Mouse (Mus musculus): ENCODE data around the gene Gpx4. TPM values are rescaled to one million over a fixed set of nuclear protein-coding genes. Genes with fewer than 3 reads are reported as not detected.
"Not testable (repeated sequence)": the region's sequence is repeated elsewhere in the genome, so short reads cannot be mapped to it uniquely, and the experiment has no call there.

Gene Gpx4
- polyA plus RNA-seq, 1 experiment from 2014 or later, result 618 TPM

DNA sequence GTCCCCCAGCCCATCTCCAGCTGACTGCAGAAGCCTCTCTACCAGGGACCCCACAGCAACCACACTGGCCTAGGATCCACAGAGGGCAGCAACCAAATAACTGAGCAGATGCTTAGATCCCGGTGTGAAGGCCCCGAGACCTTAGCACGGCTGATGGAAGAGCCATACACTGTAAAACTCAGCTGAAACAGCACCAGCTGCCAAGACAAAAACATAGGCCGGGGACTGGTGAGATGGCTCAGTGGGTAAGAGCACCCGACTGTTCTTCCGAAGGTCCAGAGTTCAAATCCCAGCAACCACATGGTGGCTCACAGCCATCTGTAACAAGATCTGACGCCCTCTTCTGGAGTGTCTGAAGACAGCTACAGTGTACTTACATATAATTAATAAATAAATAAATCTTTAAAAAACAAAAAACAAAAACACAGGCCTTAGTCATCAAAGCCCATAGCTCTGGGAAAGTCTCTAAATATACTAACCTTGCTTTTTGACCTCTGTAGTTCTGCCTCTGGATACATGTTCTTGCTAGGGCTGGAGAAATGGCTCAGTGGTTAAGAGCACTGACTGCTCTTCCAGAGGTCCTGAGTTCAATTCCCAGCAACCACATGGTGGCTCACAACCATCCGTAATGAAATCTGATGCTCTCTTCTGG is 5.4 kb upstream of the Gpx4 start:
- WGBS, result 84% methylated on average over 8 of the region's 8 CpGs
- H3K4me1 ChIP-seq, result peaks cover 23% of the 10 kb centered on the region

GRCm38 (mm10) chr10:80044087-80044486 is 2.9 kb upstream of the Gpx4 start:
- H3K9me3 ChIP-seq, result no peaks in the 10 kb centered on the region
- H3K27ac ChIP-seq (replicated peaks), result peak overlapping the region; percentile 65; the same call in 1 of the 2 replicates
- DNase-seq (ENCODE audit: low spot score), result no peak
- H3K4me1 ChIP-seq, result peaks cover 33% of the 10 kb centered on the region
- H3K27me3 ChIP-seq (replicated peaks; ENCODE audit: low read depth, poor library complexity, severe bottlenecking), result 0 out of 2 replicates have a peak, but pooled peaks cover 10% of the 10 kb centered on the region
- H3K4me3 ChIP-seq, result no peak overlapping the region
- 29% methylated on average over 4 of the region's 4 CpGs for WGBS
- no peaks in the 10 kb centered on the region for H3K36me3 ChIP-seq (replicated peaks)

More for the DNA sequence above, 5.4 kb upstream of the Gpx4 start:
- H3K4me3 ChIP-seq; H3K27ac ChIP-seq (replicated peaks); H3K9me3 ChIP-seq; H3K27me3 ChIP-seq (replicated peaks; ENCODE audit: low read depth, poor library complexity, severe bottlenecking); DNase-seq (ENCODE audit: low spot score): not testable (repeated sequence)
- H3K36me3 ChIP-seq (replicated peaks), result peaks cover 21% of the 10 kb centered on the region

DNA sequence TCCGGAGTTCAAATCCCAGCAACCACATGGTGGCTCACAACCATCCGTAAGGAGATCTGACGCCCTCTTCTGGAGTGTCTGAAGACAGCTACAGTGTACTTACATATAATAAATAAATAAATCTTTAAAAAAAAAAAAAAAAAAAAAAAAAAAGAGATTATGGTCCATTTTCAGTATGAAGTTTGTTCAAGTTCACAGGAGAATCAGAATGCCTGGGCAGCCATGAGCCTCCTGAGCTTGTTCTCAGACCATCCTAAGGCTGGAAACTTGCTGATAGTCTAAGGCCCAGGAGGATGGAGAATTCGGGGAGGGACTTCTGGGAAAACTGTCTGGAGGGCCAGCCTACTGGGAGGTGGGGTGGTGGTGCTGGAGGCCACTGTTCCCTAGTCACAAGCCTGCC is 1.6 kb upstream of the Gpx4 start:
- not testable (repeated sequence) for H3K27ac ChIP-seq (replicated peaks); H3K27me3 ChIP-seq (replicated peaks; ENCODE audit: low read depth, poor library complexity, severe bottlenecking); H3K36me3 ChIP-seq (replicated peaks); DNase-seq (ENCODE audit: low spot score); H3K9me3 ChIP-seq
- H3K4me3 ChIP-seq, result 0 out of 2 replicates have a peak overlapping the region, but pooled peaks have one; percentile 1
- WGBS, result 72% methylated on average over 4 of the region's 4 CpGs
- peaks cover 43% of the 10 kb centered on the region for H3K4me1 ChIP-seq

- H3K27ac ChIP-seq (replicated peaks), result no peak overlapping the region
- H3K27me3 ChIP-seq (replicated peaks; ENCODE audit: low read depth, poor library complexity, severe bottlenecking), result 0 out of 2 replicates have a peak, but pooled peaks cover 10% of the 10 kb centered on the region
- 82% methylated on average over 5 of the region's 5 CpGs for WGBS
- H3K36me3 ChIP-seq (replicated peaks), result no peaks in the 10 kb centered on the region
- DNase-seq (ENCODE audit: low spot score), result no peak
- H3K9me3 ChIP-seq, result no peaks in the 10 kb centered on the region
- H3K4me1 ChIP-seq, result peaks cover 47% of the 10 kb centered on the region
- 0 out of 2 replicates have a peak overlapping the region, but pooled peaks have one; percentile 1 for H3K4me3 ChIP-seq
These were observed 1.2 kb upstream of the Gpx4 start for GRCm38 (mm10) chr10:80045766-80046165.

DNA sequence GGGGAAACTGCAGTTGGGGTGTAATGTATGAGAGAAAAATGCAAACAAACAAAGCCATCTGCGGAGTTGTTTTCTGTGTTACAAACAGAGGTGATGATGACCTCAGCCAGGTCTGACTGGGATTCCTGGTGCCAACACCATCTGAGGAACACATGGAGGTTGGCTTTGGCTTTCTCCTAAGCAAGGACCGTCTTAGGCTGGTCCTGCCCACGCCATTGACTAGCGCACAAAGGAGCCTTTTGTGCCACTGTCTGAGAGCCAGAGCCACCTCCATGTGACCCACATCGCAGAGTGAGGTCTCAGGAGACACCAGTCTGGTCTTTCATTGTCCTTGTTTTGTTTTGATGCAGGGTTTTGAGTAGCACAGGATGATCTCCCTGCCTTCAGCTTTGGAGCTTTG is 1.4 kb downstream of the Gpx4 start:
- Histone ChIP-seq H3K27ac (replicated peaks) (peak overlapping the region; percentile 81), H3K4me3 (peak overlapping the region; percentile 11; the same call in 1 of the 2 replicates), H3K4me1 (peaks cover 72% of the 10 kb centered on the region), H3K27me3 (replicated peaks; ENCODE audit: low read depth, poor library complexity, severe bottlenecking) (0 out of 2 replicates have a peak, but pooled peaks cover 10% of the 10 kb centered on the region), H3K36me3 (replicated peaks) (no peaks in the 10 kb centered on the region), H3K9me3 (no peaks in the 10 kb centered on the region)
- 19% methylated on average over 5 of the region's 5 CpGs for WGBS
- DNase-seq (ENCODE audit: low spot score), result no peak

- H3K36me3 ChIP-seq (replicated peaks), result no peaks in the 10 kb centered on the region
- no peak for DNase-seq (ENCODE audit: low spot score)
- no peak overlapping the region for H3K4me3 ChIP-seq
- H3K27me3 ChIP-seq (replicated peaks; ENCODE audit: low read depth, poor library complexity, severe bottlenecking), result 0 out of 2 replicates have a peak, but pooled peaks cover 10% of the 10 kb centered on the region
- peak overlapping the region; percentile 81 for H3K27ac ChIP-seq (replicated peaks)
- no peaks in the 10 kb centered on the region for H3K9me3 ChIP-seq
- peaks cover 76% of the 10 kb centered on the region for H3K4me1 ChIP-seq
- 43% methylated on average over 3 of the region's 3 CpGs for WGBS
These were observed 1.9 kb downstream of the Gpx4 start for GRCm38 (mm10) chr10:80048834-80049233.

DNA sequence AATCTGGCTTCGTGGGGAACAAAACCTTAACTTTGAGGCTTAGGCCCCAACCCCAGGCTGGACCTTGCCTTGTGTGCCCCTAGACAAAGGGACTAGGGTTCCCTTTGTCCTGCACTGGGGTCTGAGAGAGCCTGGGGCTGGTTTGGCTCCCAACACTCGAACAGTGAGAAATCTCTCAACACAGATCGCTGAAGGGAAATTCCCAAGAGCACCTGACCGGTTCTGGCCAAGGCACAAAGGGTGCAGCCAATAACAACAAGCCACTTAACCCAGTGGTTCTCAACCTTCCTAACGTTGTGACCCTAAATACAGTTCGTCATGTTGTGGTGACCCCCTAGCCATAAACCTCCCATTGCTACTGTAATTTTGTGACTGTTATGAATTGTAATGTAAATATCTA is 3.3 kb downstream of the Gpx4 start:
- Histone ChIP-seq H3K27me3 (replicated peaks; ENCODE audit: low read depth, poor library complexity, severe bottlenecking) (0 out of 2 replicates have a peak, but pooled peaks cover 10% of the 10 kb centered on the region), H3K36me3 (replicated peaks) (peaks cover 2% of the 10 kb centered on the region), H3K4me1 (peaks cover 87% of the 10 kb centered on the region), H3K9me3 (no peaks in the 10 kb centered on the region), H3K27ac (replicated peaks) (peak overlapping the region; percentile 81), H3K4me3 (no peak overlapping the region)
- 27% methylated on average over 6 of the region's 6 CpGs for WGBS
- no peak for DNase-seq (ENCODE audit: low spot score)

DNA sequence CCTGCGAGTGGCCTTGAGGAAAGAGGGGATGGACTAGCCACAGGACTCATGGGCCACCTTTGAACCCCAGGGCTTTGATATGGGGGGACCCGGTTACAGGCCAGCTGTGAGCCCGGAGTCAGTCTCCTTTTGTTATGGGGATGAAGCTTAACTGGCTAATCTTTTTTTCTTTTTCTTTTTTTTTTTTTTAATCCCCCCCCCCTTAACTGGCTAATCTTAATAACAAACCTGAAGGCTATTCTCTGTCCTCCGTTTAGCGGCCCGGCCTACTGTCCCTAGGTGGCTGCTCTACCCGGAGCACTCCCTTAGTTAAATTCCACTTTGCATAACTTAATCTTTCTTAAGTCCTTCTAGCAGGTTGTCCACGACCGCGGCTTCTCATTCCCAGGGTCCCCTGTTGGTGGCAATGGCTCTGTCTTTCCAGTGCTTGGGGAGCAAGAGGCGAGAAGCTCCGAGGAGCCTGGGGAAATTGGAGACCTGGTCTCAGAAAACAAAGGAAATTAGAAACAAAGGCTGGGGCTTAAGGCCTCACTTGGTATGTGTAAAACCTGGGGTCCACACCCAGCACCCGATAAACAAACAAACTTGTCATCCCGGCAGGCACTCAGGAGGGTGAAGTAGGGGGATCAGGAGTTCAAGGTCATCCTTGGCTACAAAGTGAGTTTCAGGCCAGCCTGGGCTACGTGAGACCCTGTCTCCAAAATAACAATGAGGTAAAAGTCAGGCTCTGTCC is 4.1 kb downstream of the Gpx4 start:
- Histone ChIP-seq H3K4me3 (peak overlapping the region; percentile 21; the same call in 1 of the 2 replicates), H3K27ac (replicated peaks) (peak overlapping the region; percentile 98), H3K36me3 (replicated peaks) (peaks cover 10% of the 10 kb centered on the region), H3K9me3 (no peaks in the 10 kb centered on the region), H3K4me1 (peaks cover 94% of the 10 kb centered on the region), H3K27me3 (replicated peaks; ENCODE audit: low read depth, poor library complexity, severe bottlenecking) (0 out of 2 replicates have a peak, but pooled peaks cover 10% of the 10 kb centered on the region)
- DNase-seq (ENCODE audit: low spot score), result no peak
- 19% methylated on average over 15 of the region's 15 CpGs for WGBS

DNA sequence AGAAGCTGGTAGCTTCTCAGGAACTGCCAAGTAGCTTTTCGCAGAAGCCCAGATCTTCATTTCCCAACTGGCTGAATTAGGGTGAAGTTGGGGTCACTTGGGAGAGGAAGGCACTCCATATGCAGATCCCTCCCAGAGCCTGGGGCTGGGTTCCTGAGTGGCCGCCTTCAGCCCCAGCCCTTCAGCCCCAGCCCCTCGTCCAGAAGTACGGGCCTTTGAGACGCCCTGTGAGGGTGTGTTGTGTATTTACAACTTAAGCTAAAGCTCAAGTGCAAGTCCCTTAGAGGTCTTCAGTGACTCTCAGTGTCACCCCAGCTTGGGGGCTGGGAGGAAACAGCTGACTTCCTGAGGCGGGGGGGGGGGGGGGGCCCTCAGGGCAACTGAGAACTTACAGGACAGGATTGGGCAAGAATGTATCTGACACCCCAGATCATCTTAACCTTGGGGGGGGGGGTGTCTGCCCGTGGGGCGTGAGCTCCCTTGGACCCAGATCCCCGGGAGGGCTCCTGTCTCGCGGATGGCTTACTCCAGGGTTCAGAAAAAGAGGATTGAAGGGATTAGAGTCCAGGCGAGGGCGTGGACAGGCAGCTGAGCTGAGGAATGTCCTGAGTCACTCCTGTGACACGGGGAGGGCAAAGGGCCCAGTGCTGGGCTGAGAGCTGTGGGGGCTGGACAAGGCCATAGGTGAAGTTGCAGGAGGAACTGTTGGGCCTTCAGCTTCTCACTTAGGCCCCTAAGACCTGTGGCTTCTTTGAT is 4.8 kb downstream of the Gpx4 start:
- peak; percentile 31 for DNase-seq (ENCODE audit: low spot score)

DNA sequence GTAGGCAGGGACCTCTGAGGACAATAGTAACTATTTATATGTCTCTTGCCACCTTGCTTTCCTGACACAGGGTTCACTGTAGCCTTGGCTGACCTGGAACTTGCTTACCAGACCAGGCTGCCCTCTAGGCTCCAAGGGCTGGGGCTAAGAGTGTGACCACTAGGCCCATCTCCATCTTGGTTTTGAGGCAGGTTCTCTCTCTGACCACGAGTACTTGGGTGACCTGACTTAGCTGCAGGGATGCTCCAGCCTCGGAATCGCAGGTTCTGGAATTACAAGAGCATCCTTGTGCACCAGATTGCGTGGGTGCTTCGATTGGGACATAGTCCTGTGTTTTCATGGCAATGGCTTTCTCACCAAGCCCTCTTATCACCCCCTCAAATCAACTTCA is 5.4 kb downstream of the Gpx4 start:
- no peak for DNase-seq (ENCODE audit: low spot score)
- 0 out of 2 replicates have a peak overlapping the region, but pooled peaks have one; percentile 2 for H3K4me3 ChIP-seq
- 82% methylated on average over 5 of the region's 5 CpGs for WGBS
- peaks cover 88% of the 10 kb centered on the region for H3K4me1 ChIP-seq
- no peaks in the 10 kb centered on the region for H3K9me3 ChIP-seq
- H3K36me3 ChIP-seq (replicated peaks), result peaks cover 23% of the 10 kb centered on the region
- peak overlapping the region; percentile 98 for H3K27ac ChIP-seq (replicated peaks)
- 0 out of 2 replicates have a peak, but pooled peaks cover 2% of the 10 kb centered on the region for H3K27me3 ChIP-seq (replicated peaks; ENCODE audit: low read depth, poor library complexity, severe bottlenecking)

More for the DNA sequence above, 4.8 kb downstream of the Gpx4 start:
- Histone ChIP-seq H3K27me3 (replicated peaks; ENCODE audit: low read depth, poor library complexity, severe bottlenecking) (0 out of 2 replicates have a peak, but pooled peaks cover 8% of the 10 kb centered on the region), H3K36me3 (replicated peaks) (peaks cover 18% of the 10 kb centered on the region), H3K4me1 (peaks cover 93% of the 10 kb centered on the region), H3K4me3 (peak overlapping the region; percentile 21), H3K9me3 (no peaks in the 10 kb centered on the region), H3K27ac (replicated peaks) (peak overlapping the region; percentile 98)
- 21% methylated on average over 14 of the region's 14 CpGs for WGBS

DNA sequence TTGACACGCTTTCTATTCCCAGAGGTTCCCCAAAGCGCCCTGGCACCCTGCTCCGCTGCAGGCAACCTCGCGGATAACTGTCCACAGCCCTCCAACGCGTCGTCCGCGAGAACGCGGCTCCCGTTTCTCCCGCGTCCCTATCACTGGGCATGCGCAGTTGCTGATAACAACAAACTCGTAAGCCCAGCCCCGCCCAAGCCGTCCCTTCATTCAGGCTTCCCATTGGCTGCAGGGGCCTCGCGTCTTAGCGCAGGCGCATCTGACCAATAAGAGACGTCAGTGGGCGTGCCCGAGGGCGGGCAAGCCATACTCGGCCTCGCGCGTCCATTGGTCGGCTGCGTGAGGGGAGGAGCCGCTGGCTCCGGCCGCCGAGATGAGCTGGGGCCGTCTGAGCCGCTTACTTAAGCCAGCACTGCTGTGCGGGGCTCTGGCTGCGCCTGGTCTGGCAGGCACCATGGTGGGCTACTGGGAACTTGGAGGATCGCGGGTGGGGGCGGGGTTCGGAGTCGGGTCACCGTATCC is 6.4 kb downstream of the Gpx4 start:
- Histone ChIP-seq H3K4me3 (peak overlapping the region; percentile 94), H3K4me1 (peaks cover 81% of the 10 kb centered on the region), H3K27me3 (replicated peaks; ENCODE audit: low read depth, poor library complexity, severe bottlenecking) (no peaks in the 10 kb centered on the region), H3K9me3 (no peaks in the 10 kb centered on the region), H3K36me3 (replicated peaks) (peaks cover 33% of the 10 kb centered on the region), H3K27ac (replicated peaks) (peak overlapping the region; percentile 98)
- peak; percentile 100 for DNase-seq (ENCODE audit: low spot score)
- under 1% methylated on average over 47 of the region's 47 CpGs for WGBS
